Mouse (Mus musculus): ENCODE measurements around the gene Skor1. TPM values are rescaled to one million over a fixed set of nuclear protein-coding genes. Genes with fewer than 3 reads are reported as not detected.

The Skor1 gene
- polyA plus RNA-seq, 1 experiment from 2014 or later: 0.36 TPM

DNA sequence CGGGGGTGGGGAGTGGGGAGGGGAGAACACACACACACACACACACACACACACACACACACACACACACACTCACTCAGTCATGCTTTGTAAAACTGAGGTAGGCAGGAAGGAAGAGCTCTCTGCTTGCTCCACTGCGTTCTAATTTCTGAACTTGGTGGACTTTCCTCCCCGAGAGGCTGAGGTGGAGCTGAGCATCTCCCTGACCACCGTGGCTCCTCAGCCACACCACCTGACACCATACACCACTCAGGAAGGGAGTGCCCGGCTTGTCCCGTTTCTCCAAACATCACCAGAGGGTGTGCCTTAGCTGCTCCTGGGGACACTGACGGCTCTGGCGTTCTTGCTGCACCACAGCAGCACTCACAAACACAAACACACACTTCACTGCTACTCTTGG, 29.5 kb upstream of the Skor1 start:
- Histone ChIP-seq H3K36me3 (no peaks in the 10 kb centered on the region; the same call in 1 of the 2 replicates), H3K4me1 (peaks cover 26% of the 10 kb centered on the region), H3K4me2 (replicated peaks) (no peak overlapping the region), H3K9ac (replicated peaks) (no peak overlapping the region), H3K27me3 (peaks cover 8% of the 10 kb centered on the region; the same call in 1 of the 2 replicates), H3K4me3 (no peak overlapping the region), H3K27ac (replicated peaks) (no peak overlapping the region), H3K9me3 (no peaks in the 10 kb centered on the region)
- WGBS: 94% methylated on average over 8 of the region's 8 CpGs
- ATAC-seq (replicated peaks): no peak

DNA sequence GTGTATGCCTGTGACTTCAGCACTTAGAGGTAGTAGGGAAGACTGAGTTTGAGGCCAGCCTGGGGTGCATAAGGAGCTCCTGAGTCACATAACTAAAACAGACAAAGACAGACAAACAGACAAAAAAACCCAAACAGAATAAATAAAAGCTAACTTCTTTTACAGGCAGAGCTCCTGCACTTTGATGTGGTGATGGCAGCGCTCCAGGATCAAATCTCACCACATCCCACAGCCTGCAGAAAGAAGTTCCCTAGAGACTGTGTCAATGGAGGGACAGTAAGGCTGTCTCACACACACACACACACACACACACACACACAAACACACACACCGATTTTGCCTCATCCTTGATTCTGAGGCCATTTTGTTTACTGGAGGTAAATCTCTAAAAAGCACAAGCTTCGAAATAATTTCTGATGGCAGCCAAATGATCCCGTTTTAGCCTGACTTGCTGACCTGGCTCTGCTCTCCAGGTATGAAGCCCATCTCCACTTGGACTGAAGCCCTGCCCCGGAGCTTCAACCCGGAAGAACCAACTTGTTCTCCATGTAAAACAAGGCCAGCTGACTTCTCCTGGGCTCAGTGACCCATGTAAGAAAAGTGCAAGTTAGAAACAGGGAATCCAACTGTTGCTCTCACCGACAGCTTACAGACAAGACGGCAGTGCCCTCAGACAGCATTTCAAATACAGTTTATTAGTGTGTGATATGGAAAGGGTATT, 25.4 kb upstream of the Skor1 start:
- ATAC-seq (replicated peaks): no peak
- WGBS: 88% methylated on average over 8 of the region's 8 CpGs
- no peak overlapping the region for H3K4me2 ChIP-seq (replicated peaks)
- no peak overlapping the region for H3K9ac ChIP-seq (replicated peaks)
- peaks cover under 1% of the 10 kb centered on the region; the same call in 1 of the 2 replicates for H3K27me3 ChIP-seq
- no peak overlapping the region for H3K4me3 ChIP-seq
- H3K27ac ChIP-seq (replicated peaks): no peak overlapping the region
- H3K36me3 ChIP-seq: no peaks in the 10 kb centered on the region
- no peaks in the 10 kb centered on the region for H3K9me3 ChIP-seq
- peaks cover 4% of the 10 kb centered on the region; the same call in 1 of the 2 replicates for H3K4me1 ChIP-seq

DNA sequence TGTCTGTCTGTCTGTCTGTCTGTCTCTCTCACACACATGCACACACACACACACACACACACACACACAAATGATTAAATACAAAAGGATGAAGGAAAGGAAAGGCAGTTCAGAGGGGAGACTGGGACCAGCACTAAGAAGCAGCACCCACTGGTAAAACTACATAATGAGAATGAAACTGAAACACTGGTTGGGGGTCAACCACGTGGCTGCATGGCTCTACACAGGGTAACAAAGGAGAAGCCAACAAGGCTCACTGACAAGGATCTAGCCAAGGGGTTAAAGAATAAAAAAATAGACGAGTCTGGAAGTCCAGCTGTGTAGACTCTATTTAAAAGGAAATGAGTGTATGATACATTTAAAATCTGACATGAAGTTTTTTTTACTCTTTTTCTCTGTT, 23.2 kb upstream of the Skor1 start:
- no peaks in the 10 kb centered on the region for H3K36me3 ChIP-seq
- no peaks in the 10 kb centered on the region for H3K9me3 ChIP-seq
- H3K4me1 ChIP-seq: peaks cover 3% of the 10 kb centered on the region; the same call in 1 of the 2 replicates
- ATAC-seq (replicated peaks): no peak
- no peak overlapping the region for H3K9ac ChIP-seq (replicated peaks)
- 28% methylated on average over 2 of the region's 2 CpGs for WGBS
- no peaks in the 10 kb centered on the region for H3K27me3 ChIP-seq
- no peak overlapping the region for H3K27ac ChIP-seq (replicated peaks)
- H3K4me2 ChIP-seq (replicated peaks): no peak overlapping the region
- H3K4me3 ChIP-seq: no peak overlapping the region

DNA sequence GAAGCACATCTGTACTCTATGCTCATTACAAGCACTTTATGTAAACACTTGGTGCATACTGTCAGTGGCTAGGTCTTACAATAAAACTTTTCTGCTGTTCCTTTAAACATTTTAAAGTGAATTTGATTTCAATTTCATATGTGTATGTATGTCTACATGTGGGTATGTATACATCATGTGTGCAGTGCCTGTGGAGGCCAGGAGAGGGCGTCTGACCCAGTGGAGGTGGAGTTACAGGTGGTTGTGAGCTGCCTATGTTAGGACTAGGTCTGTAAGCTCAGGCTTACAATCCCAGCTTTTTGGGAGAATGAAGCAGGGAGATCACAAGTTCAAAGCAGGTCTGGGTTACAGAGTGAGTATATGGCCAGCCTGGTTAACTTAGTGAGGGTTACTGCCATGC, 20.4 kb upstream of the Skor1 start:
- 0 out of 2 replicates have a peak, but pooled peaks cover 6% of the 10 kb centered on the region for H3K4me1 ChIP-seq
- no peaks in the 10 kb centered on the region for H3K27me3 ChIP-seq
- no peak overlapping the region for H3K4me2 ChIP-seq (replicated peaks)
- H3K27ac ChIP-seq (replicated peaks): no peak overlapping the region
- 80% methylated on average over 1 of the region's 1 CpGs for WGBS
- H3K9me3 ChIP-seq: no peaks in the 10 kb centered on the region
- H3K9ac ChIP-seq (replicated peaks): no peak overlapping the region
- no peaks in the 10 kb centered on the region for H3K36me3 ChIP-seq
- H3K4me3 ChIP-seq: no peak overlapping the region
- ATAC-seq (replicated peaks): no peak

DNA sequence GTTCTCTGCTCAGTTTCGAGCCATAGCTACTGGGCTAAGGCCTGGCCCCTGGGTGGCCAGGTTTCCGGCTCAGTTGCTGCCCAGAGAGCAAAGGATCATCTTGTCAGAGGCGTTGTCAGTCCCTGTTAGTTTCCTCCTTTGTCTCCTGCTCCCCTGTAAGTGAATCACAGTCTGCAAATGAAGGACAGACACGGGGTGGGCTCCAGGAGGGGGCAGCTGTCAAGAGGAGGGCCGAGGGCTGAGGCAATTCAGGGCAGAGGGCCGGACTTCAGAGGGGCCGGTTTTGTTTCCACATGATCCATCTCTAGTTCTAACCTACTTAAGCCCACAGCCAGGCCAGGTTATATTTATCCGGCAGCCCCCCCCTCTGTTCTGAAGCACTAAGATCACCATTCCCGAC, 16.3 kb upstream of the Skor1 start:
- Histone ChIP-seq H3K9me3 (no peaks in the 10 kb centered on the region), H3K27ac (replicated peaks) (no peak overlapping the region), H3K4me3 (no peak overlapping the region), H3K27me3 (peaks cover 2% of the 10 kb centered on the region; the same call in 1 of the 2 replicates), H3K36me3 (no peaks in the 10 kb centered on the region), H3K4me1 (0 out of 2 replicates have a peak, but pooled peaks cover 6% of the 10 kb centered on the region), H3K9ac (replicated peaks) (no peak overlapping the region), H3K4me2 (replicated peaks) (no peak overlapping the region)
- WGBS: 27% methylated on average over 9 of the region's 9 CpGs
- ATAC-seq (replicated peaks): no peak

DNA sequence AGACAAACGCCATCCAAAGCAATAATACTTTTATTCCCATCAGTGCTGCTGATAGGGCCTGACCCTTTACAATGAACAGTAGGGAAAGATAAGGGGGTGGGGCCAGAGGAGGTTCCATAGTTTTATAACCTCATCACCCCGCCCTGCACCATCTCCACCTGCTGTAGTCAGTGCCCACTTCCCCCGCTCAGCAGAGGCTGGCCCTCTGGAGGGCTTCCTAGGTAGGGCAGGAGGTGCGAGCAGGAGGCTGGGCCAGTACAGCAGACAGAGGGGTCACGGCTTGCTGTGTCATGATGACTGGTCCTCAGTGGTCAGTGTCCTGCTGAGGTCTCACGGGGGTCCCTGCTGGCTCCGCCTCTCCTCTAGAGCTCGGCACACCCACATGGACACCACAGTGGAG, 15.0 kb upstream of the Skor1 start:
- H3K9ac ChIP-seq (replicated peaks): no peak overlapping the region

DNA sequence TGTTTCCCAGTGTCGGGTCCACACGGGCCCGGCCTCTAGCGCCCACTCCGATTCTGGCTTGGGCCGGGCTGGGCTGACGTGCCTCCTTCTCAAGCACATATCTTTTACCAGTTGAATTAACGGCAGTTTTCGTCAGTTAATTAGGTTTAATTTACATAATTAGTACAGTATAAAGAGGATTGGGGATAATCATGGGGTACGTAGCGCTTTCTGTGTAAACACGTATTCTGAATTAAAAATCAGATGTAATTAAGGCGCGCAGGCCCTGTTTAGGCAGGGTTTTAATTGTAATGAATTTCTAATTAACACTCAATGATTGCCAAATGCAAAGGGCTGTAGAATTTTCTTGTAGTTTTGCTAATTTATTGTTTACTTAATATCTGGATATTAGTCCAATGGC, 3.2 kb upstream of the Skor1 start:
- Histone ChIP-seq H3K36me3 (no peaks in the 10 kb centered on the region), H3K9me3 (no peaks in the 10 kb centered on the region), H3K4me1 (peaks cover 37% of the 10 kb centered on the region), H3K27ac (replicated peaks) (no peak overlapping the region), H3K4me3 (no peak overlapping the region), H3K27me3 (peaks cover 96% of the 10 kb centered on the region), H3K9ac (replicated peaks) (no peak overlapping the region), H3K4me2 (replicated peaks) (no peak overlapping the region)
- 0 out of 2 replicates have a peak, but pooled peaks have one; percentile 19 for ATAC-seq (replicated peaks)
- WGBS: 4% methylated on average over 14 of the region's 14 CpGs

More for the DNA sequence above, 15.0 kb upstream of the Skor1 start:
- no peaks in the 10 kb centered on the region for H3K36me3 ChIP-seq
- WGBS: 72% methylated on average over 8 of the region's 8 CpGs
- peaks cover 14% of the 10 kb centered on the region; the same call in 1 of the 2 replicates for H3K27me3 ChIP-seq
- H3K4me2 ChIP-seq (replicated peaks): no peak overlapping the region
- H3K9me3 ChIP-seq: no peaks in the 10 kb centered on the region
- no peak for ATAC-seq (replicated peaks)
- H3K4me1 ChIP-seq: 0 out of 2 replicates have a peak, but pooled peaks cover 6% of the 10 kb centered on the region
- H3K27ac ChIP-seq (replicated peaks): no peak overlapping the region
- H3K4me3 ChIP-seq: no peak overlapping the region

DNA sequence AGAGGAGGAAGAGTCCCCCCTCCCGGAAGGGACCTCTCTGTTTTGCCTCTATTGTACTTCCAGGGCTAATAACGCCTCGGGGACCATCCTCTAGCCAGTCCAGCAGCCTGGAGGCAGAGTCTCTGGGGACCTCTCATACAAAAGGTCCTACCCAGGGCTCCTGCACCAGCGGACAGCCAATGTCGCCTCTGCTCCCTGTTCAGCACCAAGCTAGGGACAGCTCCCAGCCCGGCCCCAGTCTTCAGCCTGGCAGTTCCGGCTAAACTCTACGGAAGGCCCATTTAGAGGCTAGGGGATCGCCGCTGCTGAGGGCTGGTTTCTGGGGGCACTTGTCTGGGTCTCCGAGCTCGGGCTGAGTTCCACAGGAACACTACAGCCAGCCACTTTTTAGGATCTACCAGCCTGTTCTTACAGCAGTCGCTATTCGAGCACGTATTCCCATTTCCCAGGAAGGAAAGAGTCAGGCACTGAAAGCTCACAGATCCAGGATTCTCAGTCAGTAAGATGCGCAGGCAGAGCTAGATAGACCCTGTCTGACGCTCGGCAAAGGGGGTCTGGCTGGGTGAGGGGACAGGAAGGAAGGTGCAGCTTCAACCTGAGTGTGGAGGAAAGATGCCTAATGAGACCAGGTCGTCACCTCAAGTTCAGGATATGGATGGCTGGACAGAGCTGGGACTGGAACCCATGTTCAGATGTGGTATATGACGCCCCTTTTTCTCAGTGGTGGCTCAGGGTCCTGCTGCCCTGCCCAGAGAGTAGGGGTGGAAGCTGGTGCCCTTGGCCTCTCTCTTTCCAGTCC, 2.5 kb upstream of the Skor1 start:
- WGBS: under 1% methylated on average over 20 of the region's 20 CpGs
- H3K4me3 ChIP-seq: no peak overlapping the region
- no peaks in the 10 kb centered on the region for H3K9me3 ChIP-seq

DNA sequence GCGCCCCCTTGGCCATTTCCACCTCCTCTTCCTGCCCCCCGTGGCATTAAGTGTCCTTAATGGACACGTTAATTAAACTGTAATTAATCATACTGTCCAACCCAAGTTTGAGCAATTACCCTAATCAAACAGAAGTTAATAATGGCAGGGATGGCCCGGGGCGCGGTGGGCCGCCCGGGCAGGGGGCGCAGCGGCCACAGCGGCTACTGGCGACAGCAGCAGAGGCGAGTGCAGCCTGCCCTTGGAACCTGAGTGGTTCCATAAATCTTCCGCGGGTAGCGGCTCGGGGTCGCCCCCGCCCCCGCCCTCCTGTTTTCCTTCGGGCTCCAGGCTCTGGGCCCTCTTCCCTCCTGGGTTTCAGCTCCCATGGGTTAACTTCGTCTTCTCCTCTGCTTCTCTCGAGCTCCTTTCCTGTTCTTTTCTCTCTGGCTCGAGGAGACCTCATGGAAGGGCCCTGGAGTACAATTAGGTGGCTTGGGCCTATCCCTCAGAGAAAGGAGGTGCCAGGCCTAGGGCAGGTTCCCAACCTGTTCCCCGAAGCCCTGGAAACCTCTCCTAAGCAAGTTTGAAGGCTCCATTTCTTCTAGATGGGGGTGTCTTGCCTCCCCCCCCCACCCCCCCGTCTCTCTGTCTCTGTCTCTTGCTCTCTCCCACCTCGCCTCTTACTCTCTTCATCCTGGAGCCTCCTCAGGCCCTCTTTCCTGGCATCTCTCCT, 1.5 kb upstream of the Skor1 start:
- 1% methylated on average over 27 of the region's 27 CpGs for WGBS
- Histone ChIP-seq H3K4me3 (no peak overlapping the region), H3K27ac (replicated peaks) (no peak overlapping the region), H3K4me1 (peaks cover 52% of the 10 kb centered on the region), H3K27me3 (peaks cover 97% of the 10 kb centered on the region), H3K36me3 (no peaks in the 10 kb centered on the region), H3K9me3 (no peaks in the 10 kb centered on the region), H3K9ac (replicated peaks) (no peak overlapping the region), H3K4me2 (replicated peaks) (no peak overlapping the region)
- ATAC-seq (replicated peaks): no peak

More for the DNA sequence above, 2.5 kb upstream of the Skor1 start:
- no peaks in the 10 kb centered on the region for H3K36me3 ChIP-seq
- ATAC-seq (replicated peaks): 0 out of 2 replicates have a peak, but pooled peaks have one; percentile 19
- H3K27me3 ChIP-seq: peaks cover 96% of the 10 kb centered on the region
- no peak overlapping the region for H3K27ac ChIP-seq (replicated peaks)
- H3K9ac ChIP-seq (replicated peaks): no peak overlapping the region
- H3K4me1 ChIP-seq: peaks cover 44% of the 10 kb centered on the region
- H3K4me2 ChIP-seq (replicated peaks): no peak overlapping the region

DNA sequence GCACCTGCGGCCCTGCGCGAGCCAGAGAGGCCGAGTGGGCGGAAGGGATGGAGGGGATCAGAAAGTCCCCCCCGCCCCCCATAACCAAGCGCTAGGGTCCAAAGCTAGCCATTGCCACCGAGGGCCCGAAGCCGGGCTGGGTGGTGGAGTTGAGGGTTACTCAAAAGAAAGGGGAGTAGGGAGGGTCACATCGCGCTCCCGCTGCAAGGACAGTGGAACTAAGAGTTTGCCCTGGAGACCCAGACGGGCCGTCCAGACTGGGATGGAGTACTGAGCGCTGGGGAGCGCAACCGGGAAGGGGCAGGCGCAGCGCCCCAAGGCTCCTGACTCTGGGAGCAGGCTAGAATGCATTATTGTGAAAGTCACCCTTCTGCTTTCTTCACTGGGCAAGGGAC, 608 bp upstream of the Skor1 start:
- H3K4me3 ChIP-seq: peak overlapping the region; percentile 40
- H3K9ac ChIP-seq (replicated peaks): no peak overlapping the region
- H3K4me2 ChIP-seq (replicated peaks): peak overlapping the region; percentile 57
- peaks cover 97% of the 10 kb centered on the region for H3K27me3 ChIP-seq
- ATAC-seq (replicated peaks): no peak
- H3K4me1 ChIP-seq: peaks cover 61% of the 10 kb centered on the region
- no peak overlapping the region for H3K27ac ChIP-seq (replicated peaks)
- H3K9me3 ChIP-seq: no peaks in the 10 kb centered on the region
- WGBS: under 1% methylated on average over 20 of the region's 20 CpGs
- H3K36me3 ChIP-seq: no peaks in the 10 kb centered on the region

DNA sequence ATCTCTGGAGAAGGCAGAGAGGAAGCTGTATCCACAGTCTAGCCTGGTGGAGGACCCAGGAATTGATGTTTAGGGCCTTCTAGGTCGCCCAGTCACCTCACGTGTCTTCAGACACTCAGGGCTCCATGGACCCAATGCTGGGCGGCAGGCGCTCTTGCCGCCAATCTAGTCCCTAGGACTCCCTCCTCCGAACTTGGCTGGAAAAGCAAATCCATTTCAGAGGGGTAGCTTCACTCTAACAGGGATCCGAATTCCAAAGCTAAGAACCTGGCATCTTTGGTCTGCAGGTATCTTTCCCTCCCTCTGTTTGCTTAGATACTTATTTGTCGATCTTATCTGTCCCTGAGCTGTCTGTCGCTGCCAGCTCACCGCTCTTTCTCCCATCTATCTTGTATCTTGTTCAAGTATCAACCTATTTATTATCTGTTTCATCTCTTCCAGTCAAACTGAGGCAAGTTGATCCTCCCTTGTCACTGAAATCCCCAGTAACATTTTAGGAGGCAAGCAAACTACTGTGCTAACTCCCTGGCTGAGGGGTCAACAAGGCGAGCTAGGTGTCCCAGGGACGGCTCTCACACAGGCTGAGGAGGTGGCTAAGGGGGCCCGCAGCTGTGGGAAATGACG, 863 bp downstream of the Skor1 start:
- 2% methylated on average over 14 of the region's 14 CpGs for WGBS
- Histone ChIP-seq H3K4me1 (peaks cover 67% of the 10 kb centered on the region), H3K27ac (replicated peaks) (no peak overlapping the region), H3K4me2 (replicated peaks) (no peak overlapping the region), H3K27me3 (peaks cover 99% of the 10 kb centered on the region), H3K36me3 (no peaks in the 10 kb centered on the region), H3K9me3 (no peaks in the 10 kb centered on the region), H3K9ac (replicated peaks) (no peak overlapping the region), H3K4me3 (peak overlapping the region; percentile 40; the same call in 1 of the 2 replicates)
- ATAC-seq (replicated peaks): no peak

All from forebrain, embryonic 15.5 days (tissue).